Mouse (Mus musculus) heart, postnatal 0 days (tissue): ENCODE measurements around the gene Ostf1.

ENCODE experiments used
- CTCF ChIP-seq: IDR thresholded peaks from 2 replicates; pipeline ENCODE4 v1.5.1; 2016; ENCODE audit warnings: antibody characterized with exemption, control low read depth, low read depth
- EP300 ChIP-seq: IDR thresholded peaks from 2 replicates; pipeline ENCODE4 v1.6.1; 2016; ENCODE audit warnings: antibody characterized with exemption, low read depth

- TF ChIP-seq CTCF (no peak), EP300 (no peak)
Observed at GRCm38 (mm10) chr19:18646397-18646796, 14.8 kb upstream of the Ostf1 start.
